Mouse (Mus musculus) lung, adult 2 months (tissue): ENCODE results near the gene Tbc1d12.

ENCODE experiments used
- CTCF ChIP-seq: fragments of 200-500 bp; IDR thresholded peaks from 2 replicates; pipeline ENCODE4 v1.5.1; 2011; ENCODE audit warnings: mild to moderate bottlenecking, low read length, control low read depth; ENCODE audit not compliant: insufficient read depth
- POLR2A ChIP-seq: fragments of 200-500 bp; IDR thresholded peaks from 2 replicates; pipeline ENCODE4 v1.6.1; 2011; ENCODE audit warnings: low read depth, mild to moderate bottlenecking, control low read depth, low read length, borderline replicate concordance; ENCODE audit errors: extremely low read depth

DNA sequence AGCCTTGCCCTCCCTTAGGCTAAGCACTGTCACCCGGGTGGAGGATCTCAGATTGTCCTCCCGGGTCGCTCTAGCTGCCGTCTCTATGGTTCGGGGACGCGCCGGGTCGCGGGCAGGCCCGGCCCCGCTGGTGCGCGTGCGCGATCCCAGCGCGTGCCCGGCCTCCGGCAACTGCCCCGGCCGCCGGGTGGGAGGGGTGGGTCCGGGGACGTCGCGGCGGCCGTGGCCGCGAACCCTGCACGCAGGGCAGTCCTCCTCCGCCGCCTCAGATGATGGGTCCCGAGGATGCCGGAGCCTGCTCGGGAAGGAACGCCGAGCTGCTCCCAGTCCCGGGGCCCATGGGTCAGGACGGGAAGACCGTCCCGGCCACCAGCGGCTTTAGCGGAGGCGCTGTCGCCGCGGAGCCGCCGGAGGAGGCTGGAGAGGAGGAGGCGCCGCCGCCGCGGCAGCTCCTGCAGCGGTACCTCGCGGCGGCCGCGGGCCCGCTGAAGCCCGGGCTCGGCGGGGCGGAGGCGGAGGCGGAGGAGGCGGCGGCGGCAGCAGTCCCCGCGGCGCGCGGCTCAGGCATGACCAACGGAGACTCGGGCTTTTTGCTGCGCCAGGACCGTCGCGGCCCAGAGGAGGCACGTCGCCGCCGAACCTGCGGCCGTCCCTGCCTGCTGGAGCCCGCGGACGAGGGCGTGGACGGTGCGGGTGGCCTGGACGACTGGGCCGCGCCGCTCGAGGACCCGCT, at the start of gene Tbc1d12:
- TF ChIP-seq CTCF: no peak
- TF ChIP-seq POLR2A: peak; percentile 57; the same call in 1 of the 2 replicates
